Mouse (Mus musculus): ENCODE data around the gene Fdxacb1.

GRCm38 (mm10) chr9:50729600-50729999 lies 38.4 kb upstream of the Fdxacb1 start:
- TF ChIP-seq CTCF (IDR thresholded peaks at IDR 0.05; ENCODE audit: low read depth), result no peak
- no peak for TF ChIP-seq EP300 (IDR thresholded peaks at IDR 0.05; ENCODE audit: low read depth)

All from liver, embryonic 14.5 days (tissue).